Mouse (Mus musculus): ENCODE measurements around the gene Myadm. TPM values are rescaled to one million over a fixed set of nuclear protein-coding genes. Genes with fewer than 3 reads are reported as not detected.

The Myadm gene
- total RNA-seq, 2 experiments from 2014 or later: 1.2 to 2.4 TPM

- ATAC-seq (replicated peaks; ENCODE audit: low FRiP score, low TSS enrichment, poor library complexity, severe bottlenecking): no peak
Measured at GRCm38 (mm10) chr7:3348326-3348725, 59.4 kb downstream of the Myadm start.

GRCm38 (mm10) chr7:3349775-3350174 lies 60.9 kb downstream of the Myadm start:
- no peak for ATAC-seq (replicated peaks; ENCODE audit: low FRiP score, low TSS enrichment, poor library complexity, severe bottlenecking)

Other genes starting within 250 kb of the Myadm start
- not detected in 2 replicates for gene AU018091, start 119.9 kb upstream of the Myadm start, total RNA-seq (2014; fragmentation: Nextera tagmentation)
- gene AU018091, start 119.9 kb upstream of the Myadm start, total RNA-seq (2017): not detected in 2 replicates
- gene Nlrp12, start 39.3 kb upstream of the Myadm start, total RNA-seq (2014; fragmentation: Nextera tagmentation): not detected in 2 replicates
- not detected in 2 replicates for gene Nlrp12, start 39.3 kb upstream of the Myadm start, total RNA-seq (2017)
- gene Prkcg, start 99 bp downstream of the Myadm start, total RNA-seq (2014; fragmentation: Nextera tagmentation): not detected in 2 replicates
- gene Prkcg, start 99 bp downstream of the Myadm start, total RNA-seq (2017): not detected in 2 replicates
- not detected in 2 replicates for gene Cacng7, start 43.9 kb downstream of the Myadm start, total RNA-seq (2014; fragmentation: Nextera tagmentation)
- gene Cacng7, start 43.9 kb downstream of the Myadm start, total RNA-seq (2017): not detected in 2 replicates
- not detected in 2 replicates for gene Cacng8, start 101.6 kb downstream of the Myadm start, total RNA-seq (2014; fragmentation: Nextera tagmentation)
- not detected in 2 replicates for gene Cacng8, start 101.6 kb downstream of the Myadm start, total RNA-seq (2017)
- gene Cacng6, start 135.1 kb downstream of the Myadm start, total RNA-seq (2014; fragmentation: Nextera tagmentation): not detected in 2 replicates
- gene Cacng6, start 135.1 kb downstream of the Myadm start, total RNA-seq (2017): not detected in 2 replicates
- 1.2 TPM in 1 of 2 replicates, not detected in the other for gene Tarm1, start 213.5 kb downstream of the Myadm start, total RNA-seq (2014; fragmentation: Nextera tagmentation)
- 0.19 TPM in 1 of 2 replicates, not detected in the other for gene Tarm1, start 213.5 kb downstream of the Myadm start, total RNA-seq (2017)